Mouse (Mus musculus): ENCODE data around the gene Ascc1.

- TF ChIP-seq POLR2A (IDR thresholded peaks at IDR 0.05; ENCODE audit: extremely low read depth, insufficient read depth, low read length) (no peak), CTCF (IDR thresholded peaks at IDR 0.05; ENCODE audit: low read depth, low read length) (no peak)
These were observed 30.8 kb upstream of the Ascc1 start for GRCm38 (mm10) chr10:59971813-59972212.

Measured in liver, adult 2 months (tissue).